Comparison of ENCODE assay signal across 10 mouse cellular contexts in genomic region chr16:43396849-43397628, GRCm38 (mm10).
"Had no signal": no experiment of that assay in that cellular context is flagged by ENCODE, and none has a peak within 500 bp of the region (broad histone marks: within the 10 kb centered on the region; RNA-seq: fewer than 3 reads in every experiment).

No protein-coding gene starts in this region.

- ATAC-seq: midbrain, embryonic 13.5 days had no signal

- H3K27ac ChIP-seq: limb, embryonic 13.5 days; liver, embryonic 13.5 days; midbrain, embryonic 13.5 days; neural tube, embryonic 15.5 days had no signal

- H3K4me3 ChIP-seq: limb, embryonic 13.5 days; liver, embryonic 13.5 days; midbrain, embryonic 13.5 days; neural tube, embryonic 15.5 days had no signal

- H3K4me1 ChIP-seq: liver, embryonic 13.5 days; neural tube, embryonic 15.5 days had no signal

- H3K36me3 ChIP-seq: limb, embryonic 13.5 days; liver, embryonic 13.5 days; midbrain, embryonic 13.5 days; neural tube, embryonic 15.5 days had no signal

- H3K9me3 ChIP-seq: limb, embryonic 13.5 days; liver, embryonic 13.5 days; midbrain, embryonic 13.5 days; neural tube, embryonic 15.5 days had no signal

- H3K27me3 ChIP-seq: limb, embryonic 13.5 days; liver, embryonic 13.5 days; midbrain, embryonic 13.5 days; neural tube, embryonic 15.5 days had no signal

- H3K9ac ChIP-seq: limb, embryonic 13.5 days; liver, embryonic 13.5 days; midbrain, embryonic 13.5 days; neural tube, embryonic 15.5 days had no signal

- DNase-seq: kidney, postnatal 10 days; left cerebral cortex, postnatal 4 days; liver, embryonic 13.5 days; lung, adult 18-20 months; right cerebral cortex, adult 18-20 months; right cerebral cortex, postnatal 25 days; thymus, postnatal 36 days had no signal

- H3K4me2 ChIP-seq: limb, embryonic 13.5 days; liver, embryonic 13.5 days; midbrain, embryonic 13.5 days; neural tube, embryonic 15.5 days had no signal
